Mouse (Mus musculus): ENCODE measurements around the gene Snph.

DNA sequence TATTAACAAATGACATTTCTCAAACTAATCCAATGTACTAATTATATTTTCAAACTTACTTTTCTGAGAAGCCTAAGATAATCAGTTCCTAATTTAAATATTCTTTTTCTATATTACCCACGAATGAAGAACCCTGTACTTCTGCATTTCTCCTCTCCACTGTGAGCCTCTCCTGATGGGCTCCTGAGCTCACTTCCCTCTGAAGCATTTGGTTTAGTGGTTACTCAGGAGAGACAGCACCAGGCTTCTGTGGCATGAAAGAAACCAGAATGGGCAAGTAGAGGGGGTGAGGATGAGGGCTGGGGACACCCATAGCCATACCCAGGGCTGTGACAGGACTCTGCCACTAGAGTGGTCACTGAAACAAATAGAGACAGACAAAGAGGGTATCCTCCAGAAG is 19.7 kb upstream of the Snph start:
- no peak for TF ChIP-seq MAX (IDR thresholded peaks at IDR 0.05; ENCODE audit: low read depth)
- TF ChIP-seq TCF12 (IDR thresholded peaks at IDR 0.05; ENCODE audit: insufficient read depth, poor library complexity, severe bottlenecking) = no peak
- no peak for TF ChIP-seq REST (IDR thresholded peaks at IDR 0.05; ENCODE audit: insufficient read depth, insufficient read length)
- no peak for TF ChIP-seq MYOD1 (IDR thresholded peaks at IDR 0.05; ENCODE audit: control insufficient read depth in 1 of 3, insufficient read length in 2 of 3, low read depth in 2 of 3)
- no peak for TF ChIP-seq POLR2A (IDR thresholded peaks at IDR 0.05; ENCODE audit: insufficient read length, low read depth)
